Mouse (Mus musculus) forebrain, embryonic 14.5 days (tissue): Measurements from ENCODE around the gene Clec1a. TPM values are rescaled to one million over a fixed set of nuclear protein-coding genes. Genes with fewer than 3 reads are reported as not detected.

ENCODE experiments used
- ATAC-seq: fragments of 200-750 bp; cut with Nextera tagmentation; 2 replicates; pipeline ENCODE4 v1.8.0; 2017; ENCODE audit warnings: mild to moderate bottlenecking, moderate library complexity
- DNase-seq: peaks from one replicate; pipeline ENCODE4 v3.0.0-alpha.2; 2015; ENCODE audit warnings: low spot score
- H3K27ac ChIP-seq: fragments of 300-500 bp; sonication (generic); 2 replicates; pipeline ENCODE4 v1.5.1; 2014; ENCODE audit warnings: low read depth, mild to moderate bottlenecking, control low read depth, low read length, moderate library complexity
- H3K27me3 ChIP-seq: fragments of 300-500 bp; sonication (generic); replicated peaks from 2 replicates; pipeline ENCODE4 v1.6.1; 2014; ENCODE audit warnings: low read length, control low read depth, mixed read lengths; ENCODE audit not compliant: control insufficient read depth, insufficient read depth
- H3K36me3 ChIP-seq: fragments of 300-500 bp; sonication (generic); 2 replicates; pipeline ENCODE4 v1.6.1; 2014; ENCODE audit warnings: low read length, control low read depth; ENCODE audit not compliant: control insufficient read depth, insufficient read depth
- H3K4me1 ChIP-seq: fragments of 300-500 bp; sonication (generic); 2 replicates; pipeline ENCODE4 v1.6.1; 2014; ENCODE audit warnings: antibody characterized with exemption, low read length, control low read depth; ENCODE audit not compliant: control insufficient read depth, insufficient read depth
- H3K4me2 ChIP-seq: fragments of 300-500 bp; sonication (generic); 2 replicates; pipeline ENCODE4 v1.6.1; 2014; ENCODE audit warnings: mild to moderate bottlenecking, control low read depth, low read length
- H3K4me3 ChIP-seq: fragments of 300-500 bp; sonication (generic); 2 replicates; pipeline ENCODE4 v1.5.1; 2014; ENCODE audit warnings: low read depth, low read length, control low read depth
- H3K9ac ChIP-seq: fragments of 300-500 bp; sonication (generic); 2 replicates; pipeline ENCODE4 v1.6.1; 2014; ENCODE audit warnings: mild to moderate bottlenecking, low read length, control low read depth, moderate library complexity
- H3K9me3 ChIP-seq: fragments of 300-500 bp; sonication (generic); replicated peaks from 2 replicates; pipeline ENCODE4 v1.6.1; 2016; ENCODE audit warnings: low read length, control low read depth, mixed read lengths; ENCODE audit not compliant: control insufficient read depth
- WGBS: fragments of 180-500 bp; shearing (Covaris S2); extraction: QIAGEN DNeasy Blood & Tissue Kit; methylation state at CpG from one replicate; pipeline ENCODE4 v1.1.7; 2014; 5-methylcytosine and 5-hydroxymethylcytosine counted together
- polyA plus RNA-seq: library from polyadenylated mRNA; unstranded; fragments of >200 nt; fragmentation: Nextera tagmentation; extraction: Ambion mirVana; gene quantifications from 2 replicates; pipeline ENCODE4 v1.2.1, GENCODE M21; 2014

Gene Clec1a
- polyA plus RNA-seq, 1 experiment from 2014 or later: 1.5 TPM

DNA sequence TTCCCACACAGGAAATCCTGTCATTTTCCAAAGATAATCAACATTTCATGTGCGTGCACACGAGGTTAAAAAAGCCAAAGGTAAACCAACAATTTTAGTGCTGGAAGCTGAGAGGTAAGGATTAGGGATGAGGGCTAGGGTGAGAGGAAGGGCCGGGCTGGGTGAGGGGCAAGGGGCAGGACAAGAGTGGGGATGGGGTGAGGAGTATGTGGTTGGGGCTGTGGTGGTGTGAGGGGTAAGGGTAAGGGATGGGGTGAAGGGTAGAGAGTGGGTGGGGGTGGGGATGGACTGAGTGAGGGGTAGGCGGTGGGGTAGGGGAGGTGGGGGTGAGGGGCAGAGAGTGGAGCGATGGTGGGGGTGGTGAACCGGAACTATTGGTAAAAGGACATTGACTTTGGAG, 58.1 kb downstream of the Clec1a start:
- DNase-seq: no peak
- 80% methylated on average over 6 of the region's 6 CpGs for WGBS
- no peaks in the 10 kb centered on the region for H3K9me3 ChIP-seq

DNA sequence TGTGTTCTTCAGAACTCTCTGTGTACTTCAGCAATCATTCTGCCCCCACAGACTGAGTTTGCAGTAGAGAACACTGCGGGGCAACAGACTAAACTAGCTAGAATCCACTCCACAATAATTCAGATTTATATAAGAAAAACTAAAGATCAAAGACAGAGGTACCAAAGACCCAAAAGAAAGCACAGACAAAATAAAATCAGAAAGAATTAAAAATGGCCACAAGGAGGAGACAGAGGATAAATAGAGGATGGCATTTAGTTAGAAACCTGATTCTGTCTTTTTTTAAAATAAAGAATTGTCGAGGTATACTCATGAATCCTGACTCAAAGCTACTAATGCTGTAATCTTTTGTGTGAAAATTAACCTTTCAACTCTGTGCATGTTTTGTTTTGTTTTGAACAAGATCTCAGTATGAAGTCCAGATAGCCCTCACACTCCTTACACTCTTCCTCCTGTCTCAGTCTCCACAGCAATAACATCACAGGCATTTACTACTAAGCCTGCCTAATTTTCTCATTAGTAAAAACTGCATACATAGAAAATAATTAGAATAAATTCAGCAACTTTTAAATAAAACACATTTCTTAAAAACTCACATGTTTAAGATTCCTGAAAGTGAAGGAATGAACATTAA, 58.6 kb downstream of the Clec1a start:
- Histone ChIP-seq H3K9me3 (no peaks in the 10 kb centered on the region), H3K4me3 (no peak overlapping the region), H3K4me1 (no peaks in the 10 kb centered on the region), H3K27me3 (no peaks in the 10 kb centered on the region), H3K36me3 (no peaks in the 10 kb centered on the region), H3K4me2 (no peak overlapping the region), H3K27ac (no peak overlapping the region), H3K9ac (no peak overlapping the region)
- ATAC-seq (no peak; the same call in 1 of the 2 replicates), DNase-seq (peak; percentile 48)
- WGBS: 28% methylated on average over 2 of the region's 2 CpGs

More for the DNA sequence above, 58.1 kb downstream of the Clec1a start:
- ATAC-seq: 0 out of 2 replicates have a peak, but pooled peaks have one; percentile 55
- Histone ChIP-seq H3K27me3 (no peaks in the 10 kb centered on the region), H3K36me3 (no peaks in the 10 kb centered on the region), H3K4me3 (no peak overlapping the region), H3K27ac (no peak overlapping the region), H3K4me1 (no peaks in the 10 kb centered on the region), H3K9ac (no peak overlapping the region), H3K4me2 (no peak overlapping the region)

- Histone ChIP-seq H3K4me1 (no peaks in the 10 kb centered on the region), H3K27me3 (no peaks in the 10 kb centered on the region), H3K9ac (no peak within 1 kb of the TSS), H3K36me3 (no peaks in the 10 kb centered on the region), H3K4me3 (no peak within 1 kb of the TSS), H3K9me3 (no peaks in the 10 kb centered on the region), H3K27ac (no peak within 1 kb of the TSS), H3K4me2 (no peak within 1 kb of the TSS)
- ATAC-seq (no peak), DNase-seq (no peak)
- WGBS: 85% methylated on average over 2 of the region's 2 CpGs
Measured at GRCm38 (mm10) chr6:129385774-129386173, 66.0 kb downstream of the Clec1a start, which contains the start of gene Clec12b. Gene Clec12b (minus strand): TSS chr6:129385874.

GRCm38 (mm10) chr6:129385000-129385399, 66.8 kb downstream of the Clec1a start:
- WGBS: 68% methylated on average over 4 of the region's 4 CpGs
- Histone ChIP-seq H3K4me1 (no peaks in the 10 kb centered on the region), H3K9ac (no peak overlapping the region), H3K4me2 (no peak overlapping the region), H3K9me3 (no peaks in the 10 kb centered on the region), H3K27me3 (no peaks in the 10 kb centered on the region), H3K4me3 (no peak overlapping the region), H3K27ac (no peak overlapping the region), H3K36me3 (no peaks in the 10 kb centered on the region)
- no peak for DNase-seq
- no peak for ATAC-seq

GRCm38 (mm10) chr6:129383466-129383865, 68.3 kb downstream of the Clec1a start:
- no peak for DNase-seq
- no peak overlapping the region for H3K9ac ChIP-seq
- no peak overlapping the region for H3K27ac ChIP-seq
- WGBS: 88% methylated on average over 3 of the region's 3 CpGs
- H3K9me3 ChIP-seq: no peaks in the 10 kb centered on the region
- H3K4me3 ChIP-seq: no peak overlapping the region
- H3K4me2 ChIP-seq: no peak overlapping the region
- H3K36me3 ChIP-seq: no peaks in the 10 kb centered on the region
- no peaks in the 10 kb centered on the region for H3K4me1 ChIP-seq
- no peak for ATAC-seq
- H3K27me3 ChIP-seq: no peaks in the 10 kb centered on the region

- Histone ChIP-seq H3K4me3 (no peak overlapping the region), H3K27me3 (no peaks in the 10 kb centered on the region), H3K36me3 (no peaks in the 10 kb centered on the region), H3K4me1 (no peaks in the 10 kb centered on the region), H3K9ac (no peak overlapping the region), H3K27ac (no peak overlapping the region), H3K9me3 (no peaks in the 10 kb centered on the region), H3K4me2 (no peak overlapping the region)
- 76% methylated on average over 1 of the region's 1 CpGs for WGBS
- ATAC-seq (no peak), DNase-seq (no peak)
Measured at GRCm38 (mm10) chr6:129381736-129382135, 70.1 kb downstream of the Clec1a start.

GRCm38 (mm10) chr6:129380454-129380853, 71.3 kb downstream of the Clec1a start:
- Histone ChIP-seq H3K4me2 (no peak overlapping the region), H3K4me1 (no peaks in the 10 kb centered on the region), H3K27me3 (no peaks in the 10 kb centered on the region), H3K27ac (no peak overlapping the region), H3K36me3 (no peaks in the 10 kb centered on the region), H3K9ac (no peak overlapping the region), H3K9me3 (no peaks in the 10 kb centered on the region), H3K4me3 (no peak overlapping the region)
- ATAC-seq (no peak), DNase-seq (no peak)
- WGBS: 71% methylated on average over 4 of the region's 4 CpGs

DNA sequence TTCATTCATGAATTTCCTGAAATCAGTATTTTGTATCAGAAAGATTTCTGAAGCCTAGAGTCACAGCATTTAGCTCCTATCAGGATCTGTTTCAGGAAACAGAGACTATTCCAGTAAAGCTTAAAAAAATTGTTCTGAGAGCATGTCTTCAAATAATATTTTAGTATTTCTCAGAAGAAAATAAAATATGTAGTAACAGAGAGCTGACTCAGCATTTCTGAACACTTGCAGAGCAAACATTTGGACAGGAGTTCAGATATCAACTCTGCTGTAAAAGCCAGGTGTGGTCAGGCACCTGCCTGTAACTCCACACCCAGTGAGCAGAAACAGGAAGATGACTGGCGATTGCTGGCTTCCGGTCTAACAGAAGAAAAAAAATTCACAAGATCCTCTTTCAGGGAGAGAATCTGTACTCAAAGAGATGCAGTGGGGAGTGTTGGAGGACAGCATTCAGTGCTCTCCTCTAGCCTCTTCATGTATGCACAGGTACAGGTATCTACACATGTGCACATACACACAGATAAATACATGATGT, 76.8 kb downstream of the Clec1a start:
- H3K4me1 ChIP-seq: no peaks in the 10 kb centered on the region
- H3K27ac ChIP-seq: no peak overlapping the region
- no peaks in the 10 kb centered on the region for H3K36me3 ChIP-seq
- WGBS: 90% methylated on average over 2 of the region's 2 CpGs
- no peak overlapping the region for H3K4me3 ChIP-seq
- no peak overlapping the region for H3K9ac ChIP-seq
- H3K9me3 ChIP-seq: no peaks in the 10 kb centered on the region
- H3K27me3 ChIP-seq: no peaks in the 10 kb centered on the region
- H3K4me2 ChIP-seq: no peak overlapping the region
- no peak for DNase-seq
- no peak for ATAC-seq
